Mouse (Mus musculus) mesoderm, embryonic 11.5 days (tissue): Measurements from ENCODE around the gene Trabd.
A peak's percentile ranks its signal among the peaks of the same experiment; 100 is the strongest.

ENCODE experiments used
- DNase-seq: peaks from one replicate; pipeline ENCODE4 v3.0.0-alpha.2; 2012; ENCODE audit warnings: low read depth, low spot score

Gene Trabd

DNA sequence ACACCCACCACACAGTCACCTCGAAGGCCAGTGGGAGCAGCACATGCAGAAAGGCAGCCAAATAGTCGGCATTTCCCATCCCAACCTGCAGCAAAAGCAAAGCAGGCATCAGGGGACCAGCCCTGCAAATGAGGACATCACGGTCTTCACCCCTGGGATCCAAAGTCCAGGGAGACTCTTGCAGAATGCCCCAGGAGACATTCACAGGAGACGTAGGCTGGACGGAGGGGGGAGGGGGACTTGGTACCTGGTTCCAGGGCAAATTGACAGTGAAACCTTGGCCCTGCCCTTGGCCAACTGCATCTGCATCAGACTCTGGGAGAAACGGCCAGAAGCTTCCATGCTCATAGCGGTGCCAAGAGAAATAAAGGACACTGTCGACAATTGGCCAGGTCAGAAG, 51.7 kb downstream of the Trabd start:
- DNase-seq: no peak

DNA sequence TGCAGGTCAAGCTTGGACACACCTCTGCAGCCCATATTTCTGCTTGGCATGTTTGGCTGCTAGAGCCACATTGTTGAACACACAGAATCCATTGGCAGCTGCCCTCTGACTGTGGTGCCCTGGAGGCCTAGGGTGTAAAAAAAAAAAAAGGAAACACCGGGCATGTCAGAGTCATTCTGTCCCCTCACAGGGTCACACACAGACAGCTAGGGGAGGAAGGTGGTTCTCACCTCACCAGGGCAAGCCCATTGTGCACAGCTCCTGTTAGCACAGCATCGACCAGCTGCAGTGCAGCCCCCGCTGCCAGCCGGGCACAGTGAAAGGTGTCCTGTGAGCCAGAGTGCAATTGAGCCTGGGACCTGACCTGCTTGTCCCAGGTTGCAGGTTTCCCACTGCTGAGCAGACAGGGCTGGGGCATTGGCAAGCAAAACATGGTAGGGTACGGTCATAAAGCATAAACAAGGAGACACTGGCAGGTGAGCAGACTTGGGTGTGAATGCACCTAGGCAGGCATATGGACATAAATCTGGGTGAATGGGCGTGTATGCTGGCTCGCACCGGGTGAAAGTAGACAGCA, 52.5 kb downstream of the Trabd start:
- DNase-seq: no peak

- peak; percentile 88 for DNase-seq
Observed at GRCm38 (mm10) chr15:89128382-89129350, 53.7 kb downstream of the Trabd start, which contains the start of gene Hdac10. Hdac10 (minus strand) TSS chr15:89128700.

DNA sequence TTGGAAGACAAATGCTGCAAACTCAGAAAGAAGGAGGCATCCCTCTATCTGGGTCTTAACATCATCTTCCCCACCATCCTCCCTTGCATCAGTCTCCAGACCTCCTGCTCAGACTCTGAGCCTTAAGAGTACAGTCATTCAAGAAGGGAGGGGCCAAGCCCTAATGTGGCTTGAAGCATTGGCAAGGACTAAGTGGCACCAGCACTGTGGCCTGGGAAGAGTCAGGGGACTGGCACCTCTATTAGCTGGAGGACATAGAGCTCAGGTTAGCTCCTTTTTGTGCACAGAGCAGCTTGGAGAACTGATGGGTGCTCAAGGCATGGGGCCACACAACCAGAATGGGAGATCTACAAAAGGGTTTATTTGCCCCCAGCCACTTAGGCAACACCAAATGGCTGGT, 55.3 kb downstream of the Trabd start:
- no peak for DNase-seq

GRCm38 (mm10) chr15:89131316-89131715, 56.4 kb downstream of the Trabd start:
- no peak for DNase-seq
